Mouse (Mus musculus): Measurements from ENCODE around the gene Ly6c1. TPM values are rescaled to one million over a fixed set of nuclear protein-coding genes. Genes with fewer than 3 reads are reported as not detected.
"Not testable (repeated sequence)": the region's sequence is repeated elsewhere in the genome, so short reads cannot be mapped to it uniquely, and the experiment has no call there.

The Ly6c1 gene
- 10 to 100 TPM; 53.7 to 64.7 TPM for total RNA-seq (2021)
- long read RNA-seq, experiment 1, transcript Ly6c1-201 (4 exons, 844 nt) = major isoform, 7 of 11 reads
- long read RNA-seq, experiment 1, partial matches to known transcripts = 1 of 11 reads
- long read RNA-seq, experiment 1, other reads (novel, unspliced or antisense) = 1 of 11 reads
- long read RNA-seq, experiment 2, transcript Ly6c1-201 (4 exons, 844 nt) = major isoform, 17 of 23 reads
- long read RNA-seq, experiment 2, partial matches to known transcripts = 1 of 23 reads
- long read RNA-seq, experiment 2, other reads (novel, unspliced or antisense) = 4 of 23 reads

GRCm38 (mm10) chr15:75048642-75049261 is at the start of gene Ly6c1:
TSS of gene Ly6c1 (minus strand) at chr15:75048830.
- not testable (repeated sequence) for DNase-seq (ENCODE audit: low spot score in 2 of 2)

GRCm38 (mm10) chr15:75088041-75088440 is 39.4 kb upstream of the Ly6c1 start:
- DNase-seq (ENCODE audit: low spot score in 2 of 2) = peak in 1 of 2 experiments; percentile 2

- no peak for DNase-seq (ENCODE audit: low spot score in 2 of 2)
Measured at GRCm38 (mm10) chr15:75069965-75070364, 21.3 kb upstream of the Ly6c1 start.

- DNase-seq (ENCODE audit: low spot score in 2 of 2) = peak; percentile 19 to 42
Measured at GRCm38 (mm10) chr15:75062030-75062574, 13.5 kb upstream of the Ly6c1 start.

- DNase-seq (ENCODE audit: low spot score in 2 of 2) = peak; percentile 5 to 10
Measured at GRCm38 (mm10) chr15:75060505-75060904, 11.9 kb upstream of the Ly6c1 start.

GRCm38 (mm10) chr15:75055985-75056384 is 7.4 kb upstream of the Ly6c1 start:
- DNase-seq (ENCODE audit: low spot score in 2 of 2) = no peak

GRCm38 (mm10) chr15:75055425-75055824 is 6.8 kb upstream of the Ly6c1 start:
- DNase-seq (ENCODE audit: low spot score in 2 of 2) = not testable (repeated sequence)

GRCm38 (mm10) chr15:75052414-75052813 is 3.8 kb upstream of the Ly6c1 start:
- DNase-seq (ENCODE audit: low spot score in 2 of 2) = not testable (repeated sequence)

- DNase-seq (ENCODE audit: low spot score in 2 of 2) = not testable (repeated sequence)
Measured at GRCm38 (mm10) chr15:75051141-75051540, 2.5 kb upstream of the Ly6c1 start.

GRCm38 (mm10) chr15:75050593-75050992 is 2.0 kb upstream of the Ly6c1 start:
- DNase-seq (ENCODE audit: low spot score in 2 of 2) = not testable (repeated sequence)

- not testable (repeated sequence) for DNase-seq (ENCODE audit: low spot score in 2 of 2)
Measured at GRCm38 (mm10) chr15:75049811-75050210, 1.2 kb upstream of the Ly6c1 start.

- not testable (repeated sequence) for DNase-seq (ENCODE audit: low spot score in 2 of 2)
Measured at GRCm38 (mm10) chr15:75047970-75048320, 685 bp downstream of the Ly6c1 start.

- not testable (repeated sequence) for DNase-seq (ENCODE audit: low spot score in 2 of 2)
Measured at GRCm38 (mm10) chr15:75047313-75047969, 1.2 kb downstream of the Ly6c1 start.

- not testable (repeated sequence) for DNase-seq (ENCODE audit: low spot score in 2 of 2)
Measured at GRCm38 (mm10) chr15:75045501-75045900, 3.1 kb downstream of the Ly6c1 start.

GRCm38 (mm10) chr15:75021020-75021759 is 27.4 kb downstream of the Ly6c1 start:
- not testable (repeated sequence) for DNase-seq (ENCODE audit: low spot score in 2 of 2)

GRCm38 (mm10) chr15:75019446-75019845 is 29.2 kb downstream of the Ly6c1 start:
- DNase-seq (ENCODE audit: low spot score in 2 of 2) = peak in 1 of 2 experiments; percentile 2

Other genes with a start within 250 kb of the Ly6c1 start
- gene Gml2, start 229.8 kb downstream of the Ly6c1 start, total RNA-seq (2021) = not detected
- not detected for gene 2010109I03Rik, start 151.8 kb downstream of the Ly6c1 start, total RNA-seq (2021)
- under 1 TPM; 0.33 to 0.39 TPM for gene Ly6i, start 65.4 kb downstream of the Ly6c1 start, total RNA-seq (2021)
- gene Ly6a, start 50.8 kb downstream of the Ly6c1 start, total RNA-seq (2021) = 10 to 100 TPM; 10.9 to 13.1 TPM
- gene Ly6c2, start 63.1 kb upstream of the Ly6c1 start, total RNA-seq (2021) = 1 to 10 TPM in 1 of 2 experiments, under 1 TPM in 1; 0.95 to 2.9 TPM
- gene Ly6g, start 106.4 kb upstream of the Ly6c1 start, total RNA-seq (2021) = not detected
- not detected for gene BC025446, start 167.5 kb upstream of the Ly6c1 start, total RNA-seq (2021)
- not detected for gene Ly6f, start 219.6 kb upstream of the Ly6c1 start, total RNA-seq (2021)